Mouse (Mus musculus) heart, adult 2 months (tissue): Measurements from ENCODE around the gene Prrt1. TPM values are rescaled to one million over a fixed set of nuclear protein-coding genes. Genes with fewer than 3 reads are reported as not detected.

Experiments
- DNase-seq, 2 experiments: peaks; one replicate each; pipeline ENCODE4 v3.0.0; 2021
- H3K27ac ChIP-seq: fragments of 200-600 bp; 2 replicates; pipeline ENCODE4 v1.8.1; 2022
- H3K27me3 ChIP-seq: fragments of 200-500 bp; 2 replicates; pipeline ENCODE4 v1.6.1; 2012; ENCODE audit warnings: mild to moderate bottlenecking, low read length, inconsistent platforms, mixed read lengths; ENCODE audit not compliant: control insufficient read depth, insufficient read depth
- H3K36me3 ChIP-seq: fragments of 200-500 bp; 2 replicates; pipeline ENCODE4 v1.6.1; 2012; ENCODE audit warnings: low read length, inconsistent platforms; ENCODE audit not compliant: control insufficient read depth, insufficient read depth
- H3K4me1 ChIP-seq: fragments of 200-500 bp; 2 replicates; pipeline ENCODE4 v1.6.1; 2011; ENCODE audit warnings: low read length; ENCODE audit not compliant: control insufficient read depth, insufficient read depth
- H3K4me3 ChIP-seq: fragments of 200-600 bp; 2 replicates; pipeline ENCODE4 v1.8.1; 2022
- H3K79me2 ChIP-seq: fragments of 200-500 bp; replicated peaks from 2 replicates; pipeline ENCODE4 v1.6.1; 2012; ENCODE audit warnings: mild to moderate bottlenecking, inconsistent platforms, low read length, moderate library complexity, mixed read lengths; ENCODE audit not compliant: control insufficient read depth, insufficient read depth
- H3K9ac ChIP-seq: fragments of 200-500 bp; 2 replicates; pipeline ENCODE4 v1.6.1; 2012; ENCODE audit warnings: low read depth, mild to moderate bottlenecking, control low read depth, inconsistent platforms, low read length, mixed read lengths
- CTCF ChIP-seq: fragments of 200-600 bp; IDR thresholded peaks from 2 replicates; pipeline ENCODE4 v1.8.1; 2022; ENCODE audit warnings: antibody characterized with exemption, mild to moderate bottlenecking, moderate library complexity
- EP300 ChIP-seq: fragments of 200-500 bp; IDR thresholded peaks from 2 replicates; pipeline ENCODE4 v1.6.1; 2011; ENCODE audit warnings: low read depth, low read length, control low read depth; ENCODE audit not compliant: insufficient read depth
- POLR2A ChIP-seq: fragments of 200-500 bp; IDR thresholded peaks from 2 replicates; pipeline ENCODE4 v1.6.1; 2011; ENCODE audit warnings: mild to moderate bottlenecking, low read depth, low read length, control low read depth; ENCODE audit not compliant: insufficient read depth
- WGBS: fragments of 180-500 bp; shearing (Covaris S2); methylation state at CpG from one replicate; pipeline ENCODE4 v1.1.7; 2018; 5-methylcytosine and 5-hydroxymethylcytosine counted together
- intact Hi-C: fragments of 180-260 bp; cut with DNase I; formaldehyde crosslinking; loops from one replicate; pipeline ENCODE4 v1.15.1; 2025
- polyA plus RNA-seq: library from polyadenylated mRNA; depleted of rRNA; stranded (reverse); fragments of >200 nt; gene quantifications from 2 replicates; pipeline ENCODE4 v1.2.3, GENCODE M21; 2012
- total RNA-seq, 2 experiments: library from RNA; stranded (reverse); gene quantifications; 2 replicates each; pipeline ENCODE4 v1.2.3; 2021

Gene Prrt1
- total and polyA plus RNA-seq, 3 experiments: 0.86 to 7.0 (median 1.4) TPM

- Histone ChIP-seq H3K36me3 (no peaks in the 10 kb centered on the region), H3K27me3 (no peaks in the 10 kb centered on the region), H3K4me3 (no peak overlapping the region), H3K4me1 (peaks cover 26% of the 10 kb centered on the region), H3K9ac (peak overlapping the region; percentile 4; the same call in 1 of the 2 replicates), H3K27ac (peak overlapping the region; percentile 83), H3K79me2 (no peaks in the 10 kb centered on the region)
- DNase-seq: peak; percentile 93 to 96
- TF ChIP-seq POLR2A (peak; percentile 41; the same call in 1 of the 2 replicates), EP300 (peak; percentile 76), CTCF (peak; percentile 61)
- intact Hi-C loops: loop anchor here (2.0 to 5.0 kb wide), 2 partner anchors 25 to 37 kb away; no protein-coding TSS in a partner anchor
- WGBS: 0% methylated on average over 4 of the region's 4 CpGs
These were observed 26.3 kb downstream of the Prrt1 start for GRCm38 (mm10) chr17:34655581-34655991.

GRCm38 (mm10) chr17:34656666-34657065 lies 27.3 kb downstream of the Prrt1 start:
- intact Hi-C loops: loop anchor here (5.0 kb wide), 1 partner anchor 36 kb away; no protein-coding TSS in a partner anchor
- Histone ChIP-seq H3K36me3 (no peaks in the 10 kb centered on the region), H3K27ac (peak overlapping the region; percentile 83), H3K79me2 (no peaks in the 10 kb centered on the region), H3K4me1 (peaks cover 32% of the 10 kb centered on the region), H3K4me3 (no peak overlapping the region), H3K27me3 (no peaks in the 10 kb centered on the region), H3K9ac (no peak overlapping the region)
- peak; percentile 65 to 75 for DNase-seq
- WGBS: 60% methylated on average over 8 of the region's 8 CpGs
- TF ChIP-seq EP300 (no peak), POLR2A (no peak), CTCF (no peak)

- no peak overlapping the region for H3K4me3 ChIP-seq
- peaks cover 33% of the 10 kb centered on the region for H3K4me1 ChIP-seq
- no peaks in the 10 kb centered on the region for H3K27me3 ChIP-seq
- H3K36me3 ChIP-seq: no peaks in the 10 kb centered on the region
- DNase-seq: no peak
- TF ChIP-seq CTCF: no peak
- TF ChIP-seq EP300: no peak
- TF ChIP-seq POLR2A: no peak
- H3K79me2 ChIP-seq: no peaks in the 10 kb centered on the region
- peak overlapping the region; percentile 83 for H3K27ac ChIP-seq
- 18% methylated on average over 2 of the region's 2 CpGs for whole genome bisulfite sequencing
- H3K9ac ChIP-seq: no peak overlapping the region
- intact Hi-C loops: loop anchor here (5.0 kb wide), 1 partner anchor 35 kb away; no protein-coding TSS in a partner anchor
These were observed 27.9 kb downstream of the Prrt1 start for GRCm38 (mm10) chr17:34657271-34657670.

- intact Hi-C loops: loop anchor here (5.0 kb wide), 1 partner anchor 34 kb away; no protein-coding TSS in a partner anchor
- H3K36me3 ChIP-seq: no peaks in the 10 kb centered on the region
- DNase-seq: no peak
- H3K27ac ChIP-seq: peak overlapping the region; percentile 85
- H3K79me2 ChIP-seq: no peaks in the 10 kb centered on the region
- peaks cover 33% of the 10 kb centered on the region for H3K4me1 ChIP-seq
- no peak overlapping the region for H3K4me3 ChIP-seq
- H3K9ac ChIP-seq: no peak overlapping the region
- no peak for TF ChIP-seq CTCF
- no peak for TF ChIP-seq POLR2A
- no peak for TF ChIP-seq EP300
- no peaks in the 10 kb centered on the region for H3K27me3 ChIP-seq
- whole genome bisulfite sequencing: 55% methylated on average over 2 of the region's 2 CpGs
These were observed 28.8 kb downstream of the Prrt1 start for GRCm38 (mm10) chr17:34658145-34658544.

- Histone ChIP-seq H3K27ac (peak overlapping the region; percentile 85), H3K4me1 (peaks cover 36% of the 10 kb centered on the region), H3K4me3 (no peak overlapping the region), H3K27me3 (no peaks in the 10 kb centered on the region), H3K79me2 (no peaks in the 10 kb centered on the region), H3K36me3 (no peaks in the 10 kb centered on the region), H3K9ac (no peak overlapping the region)
- DNase-seq: no peak
- intact Hi-C loops: loop anchor here (5.0 kb wide), 1 partner anchor 34 kb away; no protein-coding TSS in a partner anchor
- 53% methylated on average over 3 of the region's 3 CpGs for WGBS
- no peak for TF ChIP-seq EP300
- TF ChIP-seq CTCF: no peak
- no peak for TF ChIP-seq POLR2A
These were observed 29.3 kb downstream of the Prrt1 start for GRCm38 (mm10) chr17:34658591-34658990.

GRCm38 (mm10) chr17:34659181-34659896 lies 30.0 kb downstream of the Prrt1 start:
- Histone ChIP-seq H3K36me3 (no peaks in the 10 kb centered on the region), H3K4me3 (no peak overlapping the region), H3K27me3 (no peaks in the 10 kb centered on the region), H3K4me1 (peaks cover 33% of the 10 kb centered on the region), H3K9ac (no peak overlapping the region), H3K27ac (peak overlapping the region; percentile 85), H3K79me2 (no peaks in the 10 kb centered on the region)
- intact Hi-C loops: loop anchor here (5.0 kb wide), 1 partner anchor 33 kb away; no protein-coding TSS in a partner anchor
- DNase-seq: peak in 1 of 2 experiments; percentile 31
- 40% methylated on average over 12 of the region's 12 CpGs for WGBS
- TF ChIP-seq CTCF: no peak
- no peak for TF ChIP-seq EP300
- no peak for TF ChIP-seq POLR2A
